Mouse (Mus musculus): ENCODE measurements around the gene Pir. TPM values are rescaled to one million over a fixed set of nuclear protein-coding genes. Genes with fewer than 3 reads are reported as not detected.
A peak's percentile ranks its signal among the peaks of the same experiment; 100 is the strongest.

The Pir gene
- total RNA-seq, 2 experiments from 2014 or later, result 2.5 to 5.3 TPM

GRCm38 (mm10) chrX:164419471-164419939 lies 150.3 kb downstream of the Pir start, which contains the start of gene Piga:
TSS of gene Piga (plus strand) at chrX:164419787.
- intact Hi-C loops (cut with DNase I), result no loop called here
- peak; percentile 92 to 95 for DNase-seq

- intact Hi-C loops (cut with DNase I), result loop anchor here (10.0 kb wide), 1 partner anchor 345 kb away; the partner anchor contains the start of gene Siah1b
- no peak for DNase-seq
Observed at GRCm38 (mm10) chrX:164419955-164420354, 150.8 kb downstream of the Pir start.

GRCm38 (mm10) chrX:164420518-164420917 lies 151.3 kb downstream of the Pir start:
- intact Hi-C loops (cut with DNase I), result loop anchor here (10.0 kb wide), 1 partner anchor 346 kb away; the partner anchor contains the start of gene Siah1b
- no peak for DNase-seq

Other genes starting within 250 kb of the Pir start
- 1 to 10 TPM in 1 of 2 experiments, under 1 TPM in 1; 0.74 to 1.2 TPM for gene Car5b, start 241.4 kb upstream of the Pir start, total RNA-seq (2021)
- 1 to 10 TPM; 6.8 to 7.8 TPM for gene Siah1b, start 192.9 kb upstream of the Pir start, total RNA-seq (2021)
- not detected for gene Cltrn, start 180.5 kb upstream of the Pir start, total RNA-seq (2021)
- gene Ace2, start 130.0 kb upstream of the Pir start, total RNA-seq (2021), result under 1 TPM; 0.65 to 0.69 TPM
- 1 to 10 TPM; 3.0 to 3.3 TPM for gene Bmx, start 11.2 kb upstream of the Pir start, total RNA-seq (2021)
- gene Vegfd, start 104.0 kb downstream of the Pir start, total RNA-seq (2021), result 1 to 10 TPM; 3.3 to 3.5 TPM
- gene Piga, start 150.4 kb downstream of the Pir start, total RNA-seq (2021), result 1 to 10 TPM; 2.6 to 3.1 TPM
- 10 to 100 TPM; 46.0 to 87.5 TPM for gene Asb11, start 167.6 kb downstream of the Pir start, total RNA-seq (2021)
- gene Asb9, start 237.0 kb downstream of the Pir start, total RNA-seq (2021), result not detected